Mouse (Mus musculus): ENCODE data around the gene Mmp24. TPM values are rescaled to one million over a fixed set of nuclear protein-coding genes. Genes with fewer than 3 reads are reported as not detected.
"Not testable (repeated sequence)": the region's sequence is repeated elsewhere in the genome, so short reads cannot be mapped to it uniquely, and the experiment has no call there.

The Mmp24 gene
- total RNA-seq, 2 experiments from 2014 or later: 45.8 to 50.0 TPM

- intact Hi-C loops (cut with DNase I): no loop called here
- DNase-seq (ENCODE audit: low spot score in 2 of 2): no peak
Observed at GRCm38 (mm10) chr2:155806548-155806947, 31.4 kb downstream of the Mmp24 start.

GRCm38 (mm10) chr2:155807408-155807807 is 32.3 kb downstream of the Mmp24 start:
- intact Hi-C loops (cut with DNase I): no loop called here
- no peak for DNase-seq (ENCODE audit: low spot score in 2 of 2)

GRCm38 (mm10) chr2:155809620-155810019 is 34.5 kb downstream of the Mmp24 start:
- intact Hi-C loops (cut with DNase I): loop anchor here (2.0 kb wide), 1 partner anchor 33 kb away; no protein-coding TSS in a partner anchor
- no peak for DNase-seq (ENCODE audit: low spot score in 2 of 2)

- peak; percentile 87 to 93 for DNase-seq (ENCODE audit: low spot score in 2 of 2)
- intact Hi-C loops (cut with DNase I): loop anchor here (2.0 kb wide), 1 partner anchor 35 kb away; no protein-coding TSS in a partner anchor
Observed at GRCm38 (mm10) chr2:155811821-155812396, 36.8 kb downstream of the Mmp24 start.

- no peak for DNase-seq (ENCODE audit: low spot score in 2 of 2)
- intact Hi-C loops (cut with DNase I): no loop called here
Observed at GRCm38 (mm10) chr2:155812637-155813036, 37.5 kb downstream of the Mmp24 start.

GRCm38 (mm10) chr2:155814829-155815228 is 39.7 kb downstream of the Mmp24 start:
- DNase-seq (ENCODE audit: low spot score in 2 of 2): peak; percentile 59 to 76
- intact Hi-C loops (cut with DNase I): no loop called here

GRCm38 (mm10) chr2:155816179-155816578 is 41.0 kb downstream of the Mmp24 start:
- intact Hi-C loops (cut with DNase I): no loop called here
- no peak for DNase-seq (ENCODE audit: low spot score in 2 of 2)

- intact Hi-C loops (cut with DNase I): no loop called here
Observed at GRCm38 (mm10) chr2:155817301-155818245, 42.4 kb downstream of the Mmp24 start.

GRCm38 (mm10) chr2:155818596-155819391 is 43.7 kb downstream of the Mmp24 start:
- DNase-seq (ENCODE audit: low spot score in 2 of 2): peak; percentile 93
- intact Hi-C loops (cut with DNase I): no loop called here

More at GRCm38 (mm10) chr2:155817301-155818245, 42.4 kb downstream of the Mmp24 start:
- no peak for DNase-seq (ENCODE audit: low spot score in 2 of 2)

GRCm38 (mm10) chr2:155819392-155819448 is 44.1 kb downstream of the Mmp24 start, which contains the start of gene BC029722:
Gene BC029722 (minus strand): TSS chr2:155819426.
- intact Hi-C loops (cut with DNase I): no loop called here
- DNase-seq (ENCODE audit: low spot score in 2 of 2): no peak

GRCm38 (mm10) chr2:155819449-155820251 is 44.5 kb downstream of the Mmp24 start:
- no peak for DNase-seq (ENCODE audit: low spot score in 2 of 2)
- intact Hi-C loops (cut with DNase I): no loop called here

- DNase-seq (ENCODE audit: low spot score in 2 of 2): no peak
- intact Hi-C loops (cut with DNase I): no loop called here
Observed at GRCm38 (mm10) chr2:155820779-155821178, 45.6 kb downstream of the Mmp24 start.

GRCm38 (mm10) chr2:155823722-155824121 is 48.6 kb downstream of the Mmp24 start:
- DNase-seq (ENCODE audit: low spot score in 2 of 2): no peak
- intact Hi-C loops (cut with DNase I): no loop called here

GRCm38 (mm10) chr2:155825904-155826629 is 50.9 kb downstream of the Mmp24 start:
- DNase-seq (ENCODE audit: low spot score in 2 of 2): no peak
- intact Hi-C loops (cut with DNase I): no loop called here

GRCm38 (mm10) chr2:155826630-155827424 is 51.7 kb downstream of the Mmp24 start, which contains the start of gene Eif6:
Gene Eif6 (minus strand): TSS chr2:155826925.
- intact Hi-C loops (cut with DNase I): no loop called here
- peak; percentile 80 to 83 for DNase-seq (ENCODE audit: low spot score in 2 of 2)

GRCm38 (mm10) chr2:155830841-155831240 is 55.7 kb downstream of the Mmp24 start:
- DNase-seq (ENCODE audit: low spot score in 2 of 2): no peak
- intact Hi-C loops (cut with DNase I): no loop called here

- no peak for DNase-seq (ENCODE audit: low spot score in 2 of 2)
- intact Hi-C loops (cut with DNase I): no loop called here
Observed at GRCm38 (mm10) chr2:155831302-155831701, 56.2 kb downstream of the Mmp24 start.

- DNase-seq (ENCODE audit: low spot score in 2 of 2); intact Hi-C loops (cut with DNase I): not testable (repeated sequence)
Observed at GRCm38 (mm10) chr2:155832087-155832486, 56.9 kb downstream of the Mmp24 start.

Data from left cerebral cortex, postnatal 14 days (tissue).